Mouse (Mus musculus) liver, adult 2 months (tissue): ENCODE results near the gene Dhx8. TPM values are rescaled to one million over a fixed set of nuclear protein-coding genes. Genes with fewer than 3 reads are reported as not detected.

ENCODE experiments used
- DNase-seq: peaks from one replicate; pipeline ENCODE4 v3.0.0-alpha.2; 2011; ENCODE audit warnings: low read depth, low spot score; ENCODE audit errors: extremely low read depth
- H3K27ac ChIP-seq: fragments of 200-500 bp; replicated peaks from 2 replicates; pipeline ENCODE4 v1.5.1; 2012; ENCODE audit warnings: low read depth, mild to moderate bottlenecking, control low read depth, inconsistent platforms, low read length; ENCODE audit not compliant: insufficient read depth
- H3K27me3 ChIP-seq: fragments of 200-500 bp; 2 replicates; pipeline ENCODE4 v1.6.1; 2012; ENCODE audit warnings: mild to moderate bottlenecking, moderate library complexity, low read length, inconsistent platforms; ENCODE audit not compliant: control insufficient read depth, insufficient read depth
- H3K36me3 ChIP-seq: fragments of 200-500 bp; 2 replicates; pipeline ENCODE4 v1.6.1; 2012; ENCODE audit warnings: low read length, inconsistent platforms; ENCODE audit not compliant: control insufficient read depth, insufficient read depth
- H3K4me1 ChIP-seq: fragments of 200-500 bp; 2 replicates; pipeline ENCODE4 v1.6.1; 2011; ENCODE audit warnings: low read length; ENCODE audit not compliant: control insufficient read depth, insufficient read depth
- H3K4me3 ChIP-seq: fragments of 200-500 bp; 2 replicates; pipeline ENCODE4 v1.5.1; 2011; ENCODE audit warnings: low read depth, mild to moderate bottlenecking, control low read depth, low read length, moderate library complexity; ENCODE audit not compliant: insufficient read depth
- H3K79me2 ChIP-seq: fragments of 200-500 bp; 2 replicates; pipeline ENCODE4 v1.6.1; 2012; ENCODE audit warnings: inconsistent platforms, mild to moderate bottlenecking, low read length, moderate library complexity; ENCODE audit not compliant: control insufficient read depth, insufficient read depth
- H3K9ac ChIP-seq: fragments of 200-500 bp; 2 replicates; pipeline ENCODE4 v1.6.1; 2012; ENCODE audit warnings: low read depth, mild to moderate bottlenecking, control low read depth, inconsistent platforms, low read length
- CTCF ChIP-seq: fragments of 200-500 bp; IDR thresholded peaks from 2 replicates; pipeline ENCODE4 v1.5.1; 2011; ENCODE audit warnings: low read depth, low read length, control low read depth
- POLR2A ChIP-seq: fragments of 200-500 bp; IDR thresholded peaks from 2 replicates; pipeline ENCODE4 v1.6.1; 2011; ENCODE audit warnings: low read length, control low read depth; ENCODE audit not compliant: insufficient read depth; ENCODE audit errors: extremely low read depth
- WGBS: fragments of 180-500 bp; shearing (Covaris S2); methylation state at CpG from one replicate; pipeline ENCODE4 v1.1.7; 2018; 5-methylcytosine and 5-hydroxymethylcytosine counted together
- polyA plus RNA-seq: library from polyadenylated mRNA; depleted of rRNA; stranded (reverse); fragments of >200 nt; gene quantifications from 2 replicates; pipeline ENCODE4 v1.2.3, GENCODE M21; 2012
- total RNA-seq: library from RNA; depleted of rRNA; stranded (reverse); fragments of >200 nt; gene quantifications from 2 replicates; pipeline ENCODE4 v1.2.3, GENCODE M21; 2014

Dhx8 gene
- total and polyA plus RNA-seq, 2 experiments: 5.5 to 7.7 TPM

DNA sequence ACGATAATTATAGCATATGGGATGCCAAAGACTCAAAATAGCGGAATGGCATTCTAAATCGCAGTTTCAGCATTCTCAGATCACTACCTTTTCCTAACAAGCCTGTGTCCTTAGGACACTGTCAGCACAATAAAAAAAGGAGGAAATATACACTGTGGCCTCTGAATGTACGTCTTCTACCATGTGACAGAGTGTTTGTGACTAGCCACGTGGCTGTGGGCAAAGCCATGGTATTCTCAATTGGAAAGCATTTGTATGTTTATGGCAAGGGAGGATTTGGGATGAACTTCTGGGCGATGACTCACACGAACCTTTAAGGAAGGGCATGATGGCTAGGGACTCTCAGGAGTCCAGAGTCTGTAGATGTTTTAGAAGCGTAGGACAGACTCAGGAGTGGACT lies 7.7 kb upstream of the Dhx8 start:
- TF ChIP-seq CTCF: no peak
- no peak for TF ChIP-seq POLR2A
- no peak overlapping the region for H3K27ac ChIP-seq
- 79% methylated on average over 8 of the region's 8 CpGs for WGBS
- H3K79me2 ChIP-seq: no peaks in the 10 kb centered on the region
- DNase-seq: no peak
- H3K36me3 ChIP-seq: no peaks in the 10 kb centered on the region
- no peak overlapping the region for H3K9ac ChIP-seq
- H3K27me3 ChIP-seq: no peaks in the 10 kb centered on the region
- H3K4me3 ChIP-seq: no peak overlapping the region
- H3K4me1 ChIP-seq: peaks cover 3% of the 10 kb centered on the region

DNA sequence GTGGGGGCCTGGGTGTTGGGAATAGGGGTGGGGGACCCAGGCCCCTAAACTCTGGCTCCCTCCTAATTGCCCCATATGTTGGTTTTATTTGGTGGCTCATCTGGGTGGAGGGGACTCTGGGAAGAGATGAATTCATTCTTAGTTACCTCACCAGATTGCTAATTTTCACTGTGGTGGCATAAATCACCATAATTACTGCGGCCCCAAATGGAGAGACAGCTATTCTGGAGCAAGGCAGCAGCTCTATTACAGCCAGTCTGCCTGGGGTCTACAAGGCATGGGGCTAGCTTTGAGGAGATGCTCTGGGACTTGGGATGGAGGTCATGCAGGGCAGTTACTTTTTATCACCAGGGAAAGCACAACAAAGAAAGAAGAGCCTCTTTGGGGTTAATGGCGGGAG lies 6.0 kb upstream of the Dhx8 start:
- no peak overlapping the region for H3K9ac ChIP-seq
- no peak overlapping the region for H3K4me3 ChIP-seq
- H3K27me3 ChIP-seq: no peaks in the 10 kb centered on the region
- no peak overlapping the region for H3K27ac ChIP-seq
- no peak for TF ChIP-seq CTCF
- H3K4me1 ChIP-seq: peaks cover 3% of the 10 kb centered on the region
- no peaks in the 10 kb centered on the region for H3K36me3 ChIP-seq
- WGBS: 96% methylated on average over 2 of the region's 2 CpGs
- no peaks in the 10 kb centered on the region for H3K79me2 ChIP-seq
- DNase-seq: no peak

DNA sequence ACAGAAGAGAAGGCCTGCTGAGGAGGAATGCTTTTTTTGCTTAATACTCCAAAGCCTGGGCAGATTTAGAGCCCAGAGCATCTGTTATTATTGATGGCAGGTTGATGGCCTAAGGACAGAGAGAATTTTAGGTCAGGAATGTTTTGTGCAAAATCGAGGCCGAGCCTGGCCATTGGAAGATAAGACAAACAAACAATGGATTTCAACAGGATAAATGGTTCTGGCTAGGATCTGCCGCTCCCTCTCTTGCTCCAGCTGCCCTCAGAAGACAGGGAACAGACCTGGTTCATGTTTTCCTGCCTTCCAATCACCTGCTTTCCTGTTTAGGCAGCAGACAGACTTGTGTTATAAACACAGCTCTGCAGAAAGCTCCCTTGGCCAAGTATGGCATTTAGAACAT lies 3.4 kb upstream of the Dhx8 start:
- 11% methylated on average over 3 of the region's 3 CpGs for WGBS
- Histone ChIP-seq H3K4me1 (peaks cover 8% of the 10 kb centered on the region), H3K9ac (peak overlapping the region; percentile 19; the same call in 1 of the 2 replicates), H3K27ac (peak overlapping the region; percentile 78), H3K36me3 (no peaks in the 10 kb centered on the region), H3K27me3 (no peaks in the 10 kb centered on the region), H3K79me2 (peaks cover 7% of the 10 kb centered on the region; the same call in 1 of the 2 replicates), H3K4me3 (no peak overlapping the region)
- TF ChIP-seq CTCF (no peak), POLR2A (no peak)
- DNase-seq: peak; percentile 94

DNA sequence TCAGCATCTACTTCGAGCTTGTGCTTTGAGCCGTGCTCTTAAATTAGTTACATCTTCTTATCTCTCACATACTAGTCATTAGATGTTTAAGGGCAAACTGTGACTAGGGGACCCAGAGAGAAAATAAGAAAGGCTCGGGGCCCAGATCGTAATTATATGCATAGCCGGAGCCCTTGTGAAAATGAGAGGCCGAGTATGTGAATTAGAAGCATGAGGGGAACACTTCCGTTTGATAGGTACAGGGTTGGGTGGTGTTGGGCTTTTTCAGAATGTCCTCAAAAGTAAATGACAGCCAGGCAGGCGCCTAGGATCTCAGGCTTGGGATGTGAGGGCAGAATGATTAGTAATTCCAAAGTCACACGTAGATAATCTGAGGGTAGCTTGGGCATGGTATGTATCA lies 877 bp downstream of the Dhx8 start:
- H3K36me3 ChIP-seq: peaks cover 31% of the 10 kb centered on the region
- H3K4me3 ChIP-seq: peak overlapping the region; percentile 75
- DNase-seq: no peak
- WGBS: 29% methylated on average over 9 of the region's 9 CpGs
- peaks cover 8% of the 10 kb centered on the region for H3K4me1 ChIP-seq
- no peak overlapping the region for H3K27ac ChIP-seq
- TF ChIP-seq POLR2A: no peak
- TF ChIP-seq CTCF: no peak
- H3K79me2 ChIP-seq: peaks cover 7% of the 10 kb centered on the region; the same call in 1 of the 2 replicates
- H3K9ac ChIP-seq: peak overlapping the region; percentile 85; the same call in 1 of the 2 replicates
- H3K27me3 ChIP-seq: no peaks in the 10 kb centered on the region

DNA sequence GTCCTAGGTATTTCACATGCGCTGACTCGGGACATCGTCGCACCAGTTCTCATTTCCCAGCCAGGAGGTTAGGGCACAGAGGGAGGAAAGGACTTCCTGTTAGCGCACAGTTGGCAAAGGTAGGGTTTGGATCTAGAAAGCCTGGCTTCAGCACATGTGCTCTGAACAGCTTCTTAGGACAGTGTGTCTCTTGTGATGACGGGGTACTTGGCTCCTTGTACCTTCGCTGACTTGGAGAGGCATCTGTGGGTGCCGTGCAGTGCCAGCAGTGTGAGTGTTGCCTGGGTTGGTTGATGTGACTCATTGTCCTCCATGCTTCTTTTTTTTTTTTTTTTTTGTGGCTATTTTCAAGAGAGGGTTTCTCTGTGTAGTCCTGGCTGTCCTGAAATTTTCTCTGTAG lies 23.9 kb downstream of the Dhx8 start:
- TF ChIP-seq POLR2A (no peak), CTCF (no peak)
- Histone ChIP-seq H3K4me3 (no peak overlapping the region), H3K36me3 (peaks cover 75% of the 10 kb centered on the region), H3K27me3 (no peaks in the 10 kb centered on the region), H3K9ac (no peak overlapping the region), H3K4me1 (no peaks in the 10 kb centered on the region), H3K79me2 (no peaks in the 10 kb centered on the region), H3K27ac (no peak overlapping the region)
- WGBS: 75% methylated on average over 8 of the region's 8 CpGs
- DNase-seq: no peak

DNA sequence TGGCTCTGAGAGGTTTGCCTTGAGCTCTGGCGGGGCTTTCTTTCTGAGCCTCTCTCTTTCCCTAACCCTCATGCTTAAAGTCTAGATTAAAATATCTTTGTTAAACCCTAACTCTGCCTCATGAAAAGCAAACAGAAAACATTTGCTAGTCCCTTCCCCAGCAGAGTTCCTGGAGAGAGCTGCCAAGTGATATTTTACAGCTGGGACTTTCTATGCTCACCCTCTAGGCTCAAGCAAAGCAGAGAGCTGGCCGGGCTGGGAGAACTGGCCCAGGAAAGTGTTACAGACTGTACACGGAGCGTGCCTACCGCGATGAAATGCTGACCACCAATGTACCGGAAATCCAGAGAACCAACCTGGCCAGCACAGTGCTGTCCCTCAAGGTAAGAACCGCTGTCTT lies 24.6 kb downstream of the Dhx8 start:
- 90% methylated on average over 8 of the region's 8 CpGs for WGBS
- no peak for DNase-seq
- Histone ChIP-seq H3K27ac (no peak overlapping the region), H3K9ac (no peak overlapping the region), H3K27me3 (no peaks in the 10 kb centered on the region), H3K79me2 (no peaks in the 10 kb centered on the region), H3K4me1 (no peaks in the 10 kb centered on the region), H3K36me3 (peaks cover 70% of the 10 kb centered on the region), H3K4me3 (no peak overlapping the region)
- TF ChIP-seq CTCF: no peak
- no peak for TF ChIP-seq POLR2A
